Mouse (Mus musculus): ENCODE results near the gene Aqp5. TPM values are rescaled to one million over a fixed set of nuclear protein-coding genes. Genes with fewer than 3 reads are reported as not detected.

The Aqp5 gene
- polyA plus RNA-seq, 1 experiment from 2014 or later: 0.72 TPM

- H3K27me3 ChIP-seq: peaks cover 86% of the 10 kb centered on the region
- peaks cover 17% of the 10 kb centered on the region for H3K4me1 ChIP-seq (replicated peaks)
- no peak overlapping the region for H3K9ac ChIP-seq
- H3K9me3 ChIP-seq (replicated peaks): no peaks in the 10 kb centered on the region
- no peak overlapping the region for H3K4me2 ChIP-seq
- H3K36me3 ChIP-seq: no peaks in the 10 kb centered on the region
- ATAC-seq (replicated peaks; ENCODE audit: insufficient number of reproducible peaks, insufficient read depth, low FRiP score, low read depth): no peak
- no peak overlapping the region for H3K27ac ChIP-seq
- H3K4me3 ChIP-seq: no peak overlapping the region
- WGBS: 52% methylated on average over 8 of the region's 8 CpGs
Observed at GRCm38 (mm10) chr15:99597596-99597995, 7.0 kb downstream of the Aqp5 start.

DNA sequence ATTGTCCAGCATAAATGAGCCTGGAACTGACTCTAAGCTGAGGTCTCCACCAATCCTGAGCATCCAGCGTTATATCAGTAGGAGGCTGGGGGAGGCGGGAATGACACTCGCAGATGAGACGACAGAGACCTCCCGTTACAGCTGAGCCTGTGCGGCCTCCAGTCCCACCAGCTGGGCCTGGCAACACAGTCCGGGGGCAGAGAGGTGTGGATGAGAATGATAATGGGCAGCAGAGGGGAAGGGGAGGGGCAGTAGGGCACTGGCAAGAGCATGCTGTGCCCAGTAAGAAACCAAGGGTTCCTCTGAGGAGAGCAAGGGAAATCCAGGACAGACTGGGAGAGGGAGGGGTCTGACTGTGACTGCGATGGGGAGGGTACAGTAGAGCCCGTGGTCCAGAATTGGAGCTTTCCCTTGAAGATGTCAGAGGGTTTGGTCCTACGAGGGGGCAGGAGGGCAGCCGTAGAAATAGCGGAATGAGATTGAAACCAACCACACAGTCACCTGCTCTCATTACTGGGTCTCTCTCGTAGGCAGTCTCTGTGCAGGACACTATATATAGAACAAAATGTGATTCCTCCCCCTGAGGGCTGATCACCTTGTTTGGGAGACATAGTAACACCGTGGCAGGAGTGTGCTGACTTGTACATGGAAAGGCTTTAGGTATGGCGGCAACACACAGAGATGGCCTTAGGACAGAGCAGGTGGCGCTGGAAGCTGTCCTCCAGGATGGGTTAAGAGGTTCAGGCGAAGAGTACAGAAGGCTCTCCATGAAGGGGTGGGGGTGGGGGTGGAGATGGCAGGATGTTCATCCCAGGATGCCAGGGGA lies 8.9 kb downstream of the Aqp5 start:
- peaks cover 77% of the 10 kb centered on the region for H3K27me3 ChIP-seq

GRCm38 (mm10) chr15:99600986-99601822 lies 10.6 kb downstream of the Aqp5 start, which contains the start of gene Aqp6:
Gene Aqp6, plus strand, starts transcription at chr15:99601400.
- Histone ChIP-seq H3K9me3 (replicated peaks) (no peaks in the 10 kb centered on the region), H3K36me3 (no peaks in the 10 kb centered on the region), H3K9ac (no peak within 1 kb of the TSS), H3K27me3 (peaks cover 67% of the 10 kb centered on the region), H3K4me1 (replicated peaks) (peaks cover 17% of the 10 kb centered on the region), H3K27ac (no peak within 1 kb of the TSS), H3K4me2 (no peak within 1 kb of the TSS), H3K4me3 (no peak within 1 kb of the TSS)
- no peak for ATAC-seq (replicated peaks; ENCODE audit: insufficient number of reproducible peaks, insufficient read depth, low FRiP score, low read depth)
- 61% methylated on average over 22 of the region's 22 CpGs for WGBS

More for the DNA sequence above, 8.9 kb downstream of the Aqp5 start:
- ATAC-seq (replicated peaks; ENCODE audit: insufficient number of reproducible peaks, insufficient read depth, low FRiP score, low read depth): no peak
- H3K9ac ChIP-seq: no peak overlapping the region
- peaks cover 20% of the 10 kb centered on the region for H3K4me1 ChIP-seq (replicated peaks)
- no peaks in the 10 kb centered on the region for H3K9me3 ChIP-seq (replicated peaks)
- H3K4me3 ChIP-seq: no peak overlapping the region
- H3K36me3 ChIP-seq: no peaks in the 10 kb centered on the region
- H3K4me2 ChIP-seq: no peak overlapping the region
- 51% methylated on average over 17 of the region's 17 CpGs for WGBS
- no peak overlapping the region for H3K27ac ChIP-seq

DNA sequence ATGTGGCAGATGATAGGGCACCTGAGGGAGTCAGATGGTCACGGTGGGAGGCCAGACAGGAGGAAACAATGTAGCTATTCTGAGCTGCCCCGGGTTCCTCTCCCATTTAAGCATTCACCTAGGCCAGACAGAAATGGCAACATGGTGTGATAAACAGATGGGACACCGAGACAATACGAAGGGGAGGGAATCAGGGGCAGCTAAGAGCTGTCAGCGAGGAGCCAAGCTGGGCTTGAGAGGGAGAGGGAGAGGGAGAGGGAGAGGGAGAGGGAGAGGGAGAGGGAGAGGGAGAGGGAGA lies 11.2 kb downstream of the Aqp5 start:
- no peak overlapping the region for H3K27ac ChIP-seq
- 23% methylated on average over 5 of the region's 5 CpGs for WGBS
- peaks cover 16% of the 10 kb centered on the region for H3K4me1 ChIP-seq (replicated peaks)

GRCm38 (mm10) chr15:99602206-99602820 lies 11.7 kb downstream of the Aqp5 start:
- ATAC-seq (replicated peaks; ENCODE audit: insufficient number of reproducible peaks, insufficient read depth, low FRiP score, low read depth): no peak
- Histone ChIP-seq H3K4me1 (replicated peaks) (peaks cover 16% of the 10 kb centered on the region), H3K27ac (no peak overlapping the region), H3K4me3 (no peak overlapping the region), H3K9me3 (replicated peaks) (no peaks in the 10 kb centered on the region), H3K36me3 (no peaks in the 10 kb centered on the region), H3K4me2 (no peak overlapping the region), H3K27me3 (peaks cover 62% of the 10 kb centered on the region), H3K9ac (no peak overlapping the region)
- 70% methylated on average over 17 of the region's 17 CpGs for WGBS

More for the DNA sequence above, 11.2 kb downstream of the Aqp5 start:
- Histone ChIP-seq H3K9ac (no peak overlapping the region), H3K4me2 (no peak overlapping the region), H3K4me3 (no peak overlapping the region), H3K27me3 (peaks cover 65% of the 10 kb centered on the region), H3K36me3 (no peaks in the 10 kb centered on the region), H3K9me3 (replicated peaks) (no peaks in the 10 kb centered on the region)
- no peak for ATAC-seq (replicated peaks; ENCODE audit: insufficient number of reproducible peaks, insufficient read depth, low FRiP score, low read depth)

GRCm38 (mm10) chr15:99603216-99603615 lies 12.6 kb downstream of the Aqp5 start:
- no peak overlapping the region for H3K9ac ChIP-seq
- H3K27ac ChIP-seq: no peak overlapping the region
- H3K36me3 ChIP-seq: no peaks in the 10 kb centered on the region
- H3K4me3 ChIP-seq: no peak overlapping the region
- peaks cover 53% of the 10 kb centered on the region for H3K27me3 ChIP-seq
- H3K4me2 ChIP-seq: no peak overlapping the region
- 71% methylated on average over 7 of the region's 7 CpGs for WGBS
- no peak for ATAC-seq (replicated peaks; ENCODE audit: insufficient number of reproducible peaks, insufficient read depth, low FRiP score, low read depth)
- H3K9me3 ChIP-seq (replicated peaks): no peaks in the 10 kb centered on the region
- peaks cover 16% of the 10 kb centered on the region for H3K4me1 ChIP-seq (replicated peaks)

GRCm38 (mm10) chr15:99605595-99605994 lies 15.0 kb downstream of the Aqp5 start:
- 72% methylated on average over 3 of the region's 3 CpGs for WGBS
- Histone ChIP-seq H3K4me2 (no peak overlapping the region), H3K27ac (no peak overlapping the region), H3K36me3 (no peaks in the 10 kb centered on the region), H3K9me3 (replicated peaks) (no peaks in the 10 kb centered on the region), H3K9ac (no peak overlapping the region), H3K4me1 (replicated peaks) (peaks cover 10% of the 10 kb centered on the region), H3K27me3 (peaks cover 40% of the 10 kb centered on the region), H3K4me3 (no peak overlapping the region)
- ATAC-seq (replicated peaks; ENCODE audit: insufficient number of reproducible peaks, insufficient read depth, low FRiP score, low read depth): no peak

DNA sequence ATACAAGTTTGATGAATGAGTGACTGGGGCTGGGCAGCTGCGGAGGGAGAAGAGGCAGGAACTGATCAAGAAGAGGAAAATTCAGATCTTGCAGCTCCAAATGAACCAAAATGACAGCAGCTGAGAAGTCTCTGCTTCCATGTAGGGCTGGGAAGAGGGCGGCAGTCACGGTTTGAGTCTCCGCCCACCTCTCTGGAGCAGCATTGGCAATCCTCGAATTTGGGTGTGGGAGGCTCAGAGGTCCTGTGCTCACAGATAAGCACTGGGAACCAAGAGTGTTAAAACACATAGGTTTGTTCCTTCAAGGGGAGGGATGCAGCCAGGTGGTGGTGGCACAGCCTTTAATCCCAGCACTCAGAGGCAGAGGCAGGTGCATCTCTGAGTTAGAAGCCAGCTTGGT lies 15.9 kb downstream of the Aqp5 start:
- no peaks in the 10 kb centered on the region for H3K36me3 ChIP-seq
- H3K4me3 ChIP-seq: no peak overlapping the region
- H3K4me2 ChIP-seq: no peak overlapping the region
- no peak overlapping the region for H3K9ac ChIP-seq
- no peaks in the 10 kb centered on the region for H3K9me3 ChIP-seq (replicated peaks)
- peaks cover 9% of the 10 kb centered on the region for H3K4me1 ChIP-seq (replicated peaks)
- no peak overlapping the region for H3K27ac ChIP-seq
- ATAC-seq (replicated peaks; ENCODE audit: insufficient number of reproducible peaks, insufficient read depth, low FRiP score, low read depth): no peak
- peaks cover 31% of the 10 kb centered on the region; the same call in 1 of the 2 replicates for H3K27me3 ChIP-seq
- 30% methylated on average over 5 of the region's 5 CpGs for WGBS

DNA sequence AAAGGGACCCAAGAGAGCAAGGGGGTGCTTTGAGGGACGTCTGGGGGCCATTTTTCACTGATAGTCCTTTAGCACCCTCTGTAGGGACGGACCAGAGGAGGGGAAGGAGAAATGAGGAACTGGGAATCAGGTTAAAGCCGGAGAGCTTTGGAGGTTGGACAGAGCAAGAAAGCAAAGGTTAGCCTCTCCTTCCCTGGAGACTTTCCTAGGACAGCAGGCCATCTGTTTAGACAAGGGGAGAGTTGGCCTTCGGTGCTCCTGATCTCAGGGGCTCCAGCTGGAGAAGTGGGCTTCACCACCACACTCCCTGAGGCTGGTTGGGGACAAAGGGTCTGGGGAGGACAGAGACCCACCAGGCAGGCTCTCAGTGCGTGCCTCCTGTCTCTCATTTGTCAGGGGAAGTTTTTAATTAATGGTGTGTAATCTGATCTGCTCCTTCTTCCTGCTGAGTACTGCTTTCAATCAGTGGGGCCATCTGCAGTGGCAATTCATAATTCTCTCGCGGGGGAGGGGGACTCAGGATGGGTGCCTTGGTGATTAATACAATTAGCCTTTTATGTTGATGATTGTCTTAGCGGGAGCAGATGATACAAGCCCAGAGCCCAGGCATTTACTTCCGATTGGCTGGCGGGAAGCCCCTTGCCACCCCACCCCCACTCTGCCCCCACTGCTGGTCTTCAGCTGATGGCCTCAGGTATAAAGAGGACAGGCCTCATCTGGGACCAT lies 17.0 kb downstream of the Aqp5 start:
- Histone ChIP-seq H3K9me3 (replicated peaks) (no peaks in the 10 kb centered on the region), H3K9ac (no peak overlapping the region), H3K4me3 (no peak overlapping the region), H3K27ac (no peak overlapping the region), H3K27me3 (peaks cover 30% of the 10 kb centered on the region; the same call in 1 of the 2 replicates), H3K4me2 (no peak overlapping the region), H3K4me1 (replicated peaks) (peaks cover 9% of the 10 kb centered on the region), H3K36me3 (no peaks in the 10 kb centered on the region)
- WGBS: 42% methylated on average over 10 of the region's 10 CpGs
- ATAC-seq (replicated peaks; ENCODE audit: insufficient number of reproducible peaks, insufficient read depth, low FRiP score, low read depth): no peak

- WGBS: 75% methylated on average over 13 of the region's 13 CpGs
- Histone ChIP-seq H3K27me3 (peaks cover 28% of the 10 kb centered on the region; the same call in 1 of the 2 replicates), H3K36me3 (no peaks in the 10 kb centered on the region), H3K9me3 (replicated peaks) (no peaks in the 10 kb centered on the region), H3K4me2 (no peak overlapping the region), H3K4me1 (replicated peaks) (peaks cover 5% of the 10 kb centered on the region), H3K27ac (no peak overlapping the region), H3K9ac (no peak overlapping the region), H3K4me3 (no peak overlapping the region)
- no peak for ATAC-seq (replicated peaks; ENCODE audit: insufficient number of reproducible peaks, insufficient read depth, low FRiP score, low read depth)
Observed at GRCm38 (mm10) chr15:99608382-99609125, 18.0 kb downstream of the Aqp5 start.
